Mouse (Mus musculus): ENCODE data around the gene Ldah. TPM values are rescaled to one million over a fixed set of nuclear protein-coding genes. Genes with fewer than 3 reads are reported as not detected.
"Not testable (repeated sequence)": the region's sequence is repeated elsewhere in the genome, so short reads cannot be mapped to it uniquely, and the experiment has no call there.

The Ldah gene
- total RNA-seq (2021) (10 to 100 TPM; 25.1 to 31.0 TPM), polyA plus RNA-seq (2012; rRNA removed) (26.1 and 54.6 TPM in 2 replicates)
- long read RNA-seq, partial matches to known transcripts: 0 of 43 reads
- long read RNA-seq, other reads (novel, unspliced or antisense): 39 of 43 reads

- H3K9ac ChIP-seq (ENCODE audit: low read depth, low read length): peak within 1 kb of the TSS; percentile 96
- H3K36me3 ChIP-seq (ENCODE audit: control insufficient read depth, insufficient read depth, low read length): no peaks in the 10 kb centered on the region; the same call in 1 of the 2 replicates
- H3K4me3 ChIP-seq: peak within 1 kb of the TSS; percentile 86
- intact Hi-C loops (cut with DNase I): no loop called here
- TF ChIP-seq EP300 (IDR thresholded peaks at IDR 0.05; ENCODE audit: insufficient read depth, low read depth, low read length): no peak
- TF ChIP-seq POLR2A (IDR thresholded peaks at IDR 0.05; ENCODE audit: insufficient read depth, low read depth, low read length): peak; percentile 67
- peak; percentile 84 for TF ChIP-seq CTCF (IDR thresholded peaks at IDR 0.05)
- under 1% methylated on average over 34 of the region's 34 CpGs for WGBS
- H3K27me3 ChIP-seq (ENCODE audit: control insufficient read depth, insufficient read depth, low read length): no peaks in the 10 kb centered on the region
- H3K27ac ChIP-seq: peak within 1 kb of the TSS; percentile 62
- DNase-seq: peak; percentile 90 to 92
- H3K4me1 ChIP-seq (ENCODE audit: control insufficient read depth, insufficient read depth, low read length): no peaks in the 10 kb centered on the region; the same call in 1 of the 2 replicates
- no peaks in the 10 kb centered on the region for H3K79me2 ChIP-seq (replicated peaks; ENCODE audit: control insufficient read depth, insufficient read depth, low read length)
Measured at GRCm38 (mm10) chr12:8207978-8208403, at the start of gene Ldah. Gene Ldah (plus strand): TSS chr12:8208107.

- no peaks in the 10 kb centered on the region for H3K36me3 ChIP-seq (ENCODE audit: control insufficient read depth, insufficient read depth, low read length)
- no peak for DNase-seq
- no peak overlapping the region for H3K9ac ChIP-seq (ENCODE audit: low read depth, low read length)
- TF ChIP-seq EP300 (IDR thresholded peaks at IDR 0.05; ENCODE audit: insufficient read depth, low read depth, low read length) (no peak), POLR2A (IDR thresholded peaks at IDR 0.05; ENCODE audit: insufficient read depth, low read depth, low read length) (no peak), CTCF (IDR thresholded peaks at IDR 0.05) (no peak)
- intact Hi-C loops (cut with DNase I): no loop called here
- no peak overlapping the region for H3K27ac ChIP-seq
- H3K27me3 ChIP-seq (ENCODE audit: control insufficient read depth, insufficient read depth, low read length): no peaks in the 10 kb centered on the region
- H3K4me1 ChIP-seq (ENCODE audit: control insufficient read depth, insufficient read depth, low read length): no peaks in the 10 kb centered on the region
- 61% methylated on average over 2 of the region's 2 CpGs for WGBS
- no peak overlapping the region for H3K4me3 ChIP-seq
- no peaks in the 10 kb centered on the region for H3K79me2 ChIP-seq (replicated peaks; ENCODE audit: control insufficient read depth, insufficient read depth, low read length)
Measured at GRCm38 (mm10) chr12:8167743-8168142, 40.2 kb upstream of the Ldah start.

- intact Hi-C loops (cut with DNase I): no loop called here
- Histone ChIP-seq H3K36me3 (ENCODE audit: control insufficient read depth, insufficient read depth, low read length) (no peaks in the 10 kb centered on the region), H3K4me3 (no peak overlapping the region), H3K9ac (ENCODE audit: low read depth, low read length) (no peak overlapping the region), H3K79me2 (replicated peaks; ENCODE audit: control insufficient read depth, insufficient read depth, low read length) (no peaks in the 10 kb centered on the region), H3K4me1 (ENCODE audit: control insufficient read depth, insufficient read depth, low read length) (no peaks in the 10 kb centered on the region), H3K27me3 (ENCODE audit: control insufficient read depth, insufficient read depth, low read length) (no peaks in the 10 kb centered on the region), H3K27ac (no peak overlapping the region)
- whole genome bisulfite sequencing: 55% methylated on average over 6 of the region's 6 CpGs
- TF ChIP-seq POLR2A (IDR thresholded peaks at IDR 0.05; ENCODE audit: insufficient read depth, low read depth, low read length) (no peak), EP300 (IDR thresholded peaks at IDR 0.05; ENCODE audit: insufficient read depth, low read depth, low read length) (no peak), CTCF (IDR thresholded peaks at IDR 0.05) (no peak)
- no peak for DNase-seq
Measured at GRCm38 (mm10) chr12:8180921-8181320, 27.0 kb upstream of the Ldah start.

- H3K4me1 ChIP-seq (ENCODE audit: control insufficient read depth, insufficient read depth, low read length): no peaks in the 10 kb centered on the region
- intact Hi-C loops (cut with DNase I): no loop called here
- no peak overlapping the region for H3K4me3 ChIP-seq
- no peak for DNase-seq
- H3K27me3 ChIP-seq (ENCODE audit: control insufficient read depth, insufficient read depth, low read length): no peaks in the 10 kb centered on the region
- H3K27ac ChIP-seq: no peak overlapping the region
- H3K9ac ChIP-seq (ENCODE audit: low read depth, low read length): no peak overlapping the region
- H3K36me3 ChIP-seq (ENCODE audit: control insufficient read depth, insufficient read depth, low read length): no peaks in the 10 kb centered on the region
- no peak for TF ChIP-seq CTCF (IDR thresholded peaks at IDR 0.05)
- no peak for TF ChIP-seq EP300 (IDR thresholded peaks at IDR 0.05; ENCODE audit: insufficient read depth, low read depth, low read length)
- no peak for TF ChIP-seq POLR2A (IDR thresholded peaks at IDR 0.05; ENCODE audit: insufficient read depth, low read depth, low read length)
- H3K79me2 ChIP-seq (replicated peaks; ENCODE audit: control insufficient read depth, insufficient read depth, low read length): no peaks in the 10 kb centered on the region
Measured at GRCm38 (mm10) chr12:8181744-8182143, 26.2 kb upstream of the Ldah start.

- Histone ChIP-seq H3K4me3 (no peak overlapping the region), H3K36me3 (ENCODE audit: control insufficient read depth, insufficient read depth, low read length) (no peaks in the 10 kb centered on the region), H3K27ac (no peak overlapping the region), H3K79me2 (replicated peaks; ENCODE audit: control insufficient read depth, insufficient read depth, low read length) (no peaks in the 10 kb centered on the region), H3K27me3 (ENCODE audit: control insufficient read depth, insufficient read depth, low read length) (no peaks in the 10 kb centered on the region), H3K9ac (ENCODE audit: low read depth, low read length) (no peak overlapping the region), H3K4me1 (ENCODE audit: control insufficient read depth, insufficient read depth, low read length) (no peaks in the 10 kb centered on the region)
- intact Hi-C loops (cut with DNase I): no loop called here
- no peak for DNase-seq
- TF ChIP-seq POLR2A (IDR thresholded peaks at IDR 0.05; ENCODE audit: insufficient read depth, low read depth, low read length) (no peak), EP300 (IDR thresholded peaks at IDR 0.05; ENCODE audit: insufficient read depth, low read depth, low read length) (no peak), CTCF (IDR thresholded peaks at IDR 0.05) (no peak)
Measured at GRCm38 (mm10) chr12:8184518-8184917, 23.4 kb upstream of the Ldah start.

- H3K9ac ChIP-seq (ENCODE audit: low read depth, low read length): no peak overlapping the region
- DNase-seq: no peak
- H3K79me2 ChIP-seq (replicated peaks; ENCODE audit: control insufficient read depth, insufficient read depth, low read length): no peaks in the 10 kb centered on the region
- no peak overlapping the region for H3K27ac ChIP-seq
- H3K4me1 ChIP-seq (ENCODE audit: control insufficient read depth, insufficient read depth, low read length): no peaks in the 10 kb centered on the region
- no peaks in the 10 kb centered on the region for H3K36me3 ChIP-seq (ENCODE audit: control insufficient read depth, insufficient read depth, low read length)
- TF ChIP-seq POLR2A (IDR thresholded peaks at IDR 0.05; ENCODE audit: insufficient read depth, low read depth, low read length) (no peak), EP300 (IDR thresholded peaks at IDR 0.05; ENCODE audit: insufficient read depth, low read depth, low read length) (no peak), CTCF (IDR thresholded peaks at IDR 0.05) (no peak)
- intact Hi-C loops (cut with DNase I): no loop called here
- no peaks in the 10 kb centered on the region for H3K27me3 ChIP-seq (ENCODE audit: control insufficient read depth, insufficient read depth, low read length)
- H3K4me3 ChIP-seq: no peak overlapping the region
Measured at GRCm38 (mm10) chr12:8188161-8188560, 19.7 kb upstream of the Ldah start.

- DNase-seq; H3K79me2 ChIP-seq (replicated peaks; ENCODE audit: control insufficient read depth, insufficient read depth, low read length); intact Hi-C loops (cut with DNase I); H3K9ac ChIP-seq (ENCODE audit: low read depth, low read length); H3K4me3 ChIP-seq; H3K36me3 ChIP-seq (ENCODE audit: control insufficient read depth, insufficient read depth, low read length); H3K27me3 ChIP-seq (ENCODE audit: control insufficient read depth, insufficient read depth, low read length); H3K4me1 ChIP-seq (ENCODE audit: control insufficient read depth, insufficient read depth, low read length); H3K27ac ChIP-seq: not testable (repeated sequence)
- WGBS: 86% methylated on average over 15 of the region's 15 CpGs
Measured at GRCm38 (mm10) chr12:8188796-8189535, 18.9 kb upstream of the Ldah start.

All from heart, adult 2 months (tissue).